Mouse (Mus musculus) kidney, embryonic 16.5 days (tissue): ENCODE results near the gene Ptx4. TPM values are rescaled to one million over a fixed set of nuclear protein-coding genes. Genes with fewer than 3 reads are reported as not detected.

Experiments
- ATAC-seq: fragments of 200-750 bp; cut with Nextera tagmentation; 2 replicates; pipeline ENCODE4 v1.8.0; 2017; ENCODE audit warnings: moderate TSS enrichment; ENCODE audit not compliant: low FRiP score, low TSS enrichment
- H3K27ac ChIP-seq: fragments of 300-500 bp; sonication (generic); 2 replicates; pipeline ENCODE4 v1.5.1; 2014; ENCODE audit warnings: low read length
- H3K27me3 ChIP-seq: fragments of 300-500 bp; sonication (generic); 2 replicates; pipeline ENCODE4 v1.6.1; 2014; ENCODE audit warnings: low read length, control low read depth, mixed read lengths; ENCODE audit not compliant: insufficient read depth
- H3K36me3 ChIP-seq: fragments of 300-500 bp; sonication (generic); 2 replicates; pipeline ENCODE4 v1.6.1; 2014; ENCODE audit warnings: low read length, control low read depth, mixed read lengths; ENCODE audit not compliant: insufficient read depth
- H3K4me1 ChIP-seq: fragments of 300-500 bp; sonication (generic); 2 replicates; pipeline ENCODE4 v1.6.1; 2014; ENCODE audit warnings: low read length, control low read depth, mixed read lengths; ENCODE audit not compliant: insufficient read depth
- H3K4me2 ChIP-seq: fragments of 300-500 bp; sonication (generic); replicated peaks from 2 replicates; pipeline ENCODE4 v1.6.1; 2014; ENCODE audit warnings: low read depth, low read length
- H3K4me3 ChIP-seq: fragments of 300-500 bp; sonication (generic); 2 replicates; pipeline ENCODE4 v1.5.1; 2014; ENCODE audit warnings: mild to moderate bottlenecking, low read length
- H3K9ac ChIP-seq: fragments of 300-500 bp; sonication (generic); replicated peaks from 2 replicates; pipeline ENCODE4 v1.6.1; 2014; ENCODE audit warnings: low read length
- H3K9me3 ChIP-seq: fragments of 300-500 bp; sonication (generic); 2 replicates; pipeline ENCODE4 v1.6.1; 2016; ENCODE audit warnings: low read length, control low read depth
- WGBS: fragments of 180-500 bp; shearing (Covaris S2); extraction: QIAGEN DNeasy Blood & Tissue Kit; methylation state at CpG from one replicate; pipeline ENCODE4 v1.1.7; 2014; 5-methylcytosine and 5-hydroxymethylcytosine counted together
- polyA plus RNA-seq: library from polyadenylated mRNA; unstranded; fragments of >200 nt; fragmentation: Nextera tagmentation; extraction: Ambion mirVana; gene quantifications from 2 replicates; pipeline ENCODE4 v1.2.1, GENCODE M21; 2015

Ptx4 gene
- polyA plus RNA-seq: not detected in 2 replicates

- no peak within 1 kb of the TSS for H3K4me2 ChIP-seq
- no peaks in the 10 kb centered on the region for H3K27me3 ChIP-seq
- 35% methylated on average over 3 of the region's 3 CpGs for WGBS
- H3K9ac ChIP-seq: no peak within 1 kb of the TSS
- no peak within 1 kb of the TSS for H3K27ac ChIP-seq
- H3K4me1 ChIP-seq: peaks cover 7% of the 10 kb centered on the region
- no peak for ATAC-seq
- H3K4me3 ChIP-seq: no peak within 1 kb of the TSS
- no peaks in the 10 kb centered on the region for H3K9me3 ChIP-seq
- no peaks in the 10 kb centered on the region for H3K36me3 ChIP-seq
Observed at GRCm38 (mm10) chr17:25120406-25120805, at the start of gene Ptx4. Gene Ptx4, plus strand, starts transcription at chr17:25120760.

GRCm38 (mm10) chr17:25076906-25077305 is 43.7 kb upstream of the Ptx4 start:
- WGBS: 90% methylated on average over 4 of the region's 4 CpGs
- H3K27ac ChIP-seq: no peak overlapping the region
- no peaks in the 10 kb centered on the region for H3K27me3 ChIP-seq
- H3K4me2 ChIP-seq: peak overlapping the region; percentile 50
- ATAC-seq: no peak
- no peak overlapping the region for H3K4me3 ChIP-seq
- no peaks in the 10 kb centered on the region for H3K36me3 ChIP-seq
- H3K9me3 ChIP-seq: no peaks in the 10 kb centered on the region
- no peak overlapping the region for H3K9ac ChIP-seq
- H3K4me1 ChIP-seq: peaks cover 10% of the 10 kb centered on the region

- 72% methylated on average over 13 of the region's 13 CpGs for WGBS
- 0 out of 2 replicates have a peak, but pooled peaks have one; percentile 25 for ATAC-seq
- no peak overlapping the region for H3K9ac ChIP-seq
Observed at GRCm38 (mm10) chr17:25077771-25078372, 42.7 kb upstream of the Ptx4 start.

GRCm38 (mm10) chr17:25080210-25080609 is 40.4 kb upstream of the Ptx4 start:
- H3K9me3 ChIP-seq: no peaks in the 10 kb centered on the region
- no peak for ATAC-seq
- no peaks in the 10 kb centered on the region for H3K36me3 ChIP-seq
- WGBS: 85% methylated on average over 13 of the region's 13 CpGs
- peaks cover 29% of the 10 kb centered on the region for H3K4me1 ChIP-seq
- peak overlapping the region; percentile 65 for H3K9ac ChIP-seq
- peak overlapping the region; percentile 50 for H3K4me2 ChIP-seq
- H3K27me3 ChIP-seq: no peaks in the 10 kb centered on the region
- H3K4me3 ChIP-seq: peak overlapping the region; percentile 48
- peak overlapping the region; percentile 97 for H3K27ac ChIP-seq

More at GRCm38 (mm10) chr17:25077771-25078372, 42.7 kb upstream of the Ptx4 start:
- Histone ChIP-seq H3K36me3 (no peaks in the 10 kb centered on the region), H3K9me3 (no peaks in the 10 kb centered on the region), H3K27me3 (no peaks in the 10 kb centered on the region), H3K27ac (peak overlapping the region; percentile 73; the same call in 1 of the 2 replicates), H3K4me2 (peak overlapping the region; percentile 50), H3K4me1 (peaks cover 12% of the 10 kb centered on the region), H3K4me3 (peak overlapping the region; percentile 24)

GRCm38 (mm10) chr17:25080960-25081381 is 39.6 kb upstream of the Ptx4 start:
- Histone ChIP-seq H3K4me3 (peak overlapping the region; percentile 48), H3K9ac (peak overlapping the region; percentile 65), H3K27me3 (no peaks in the 10 kb centered on the region), H3K4me1 (peaks cover 29% of the 10 kb centered on the region), H3K36me3 (no peaks in the 10 kb centered on the region), H3K4me2 (peak overlapping the region; percentile 50), H3K9me3 (no peaks in the 10 kb centered on the region), H3K27ac (peak overlapping the region; percentile 97)
- ATAC-seq: peak; percentile 53
- 53% methylated on average over 11 of the region's 11 CpGs for WGBS

GRCm38 (mm10) chr17:25082081-25082847 is 38.3 kb upstream of the Ptx4 start:
- Histone ChIP-seq H3K4me2 (peak overlapping the region; percentile 5; the same call in 1 of the 2 replicates), H3K9me3 (no peaks in the 10 kb centered on the region), H3K4me1 (peaks cover 29% of the 10 kb centered on the region), H3K4me3 (no peak overlapping the region), H3K9ac (no peak overlapping the region), H3K27me3 (no peaks in the 10 kb centered on the region), H3K27ac (peak overlapping the region; percentile 97), H3K36me3 (no peaks in the 10 kb centered on the region)
- ATAC-seq: peak; percentile 46
- WGBS: 56% methylated on average over 14 of the region's 14 CpGs

- Histone ChIP-seq H3K9me3 (no peaks in the 10 kb centered on the region), H3K27me3 (no peaks in the 10 kb centered on the region), H3K4me1 (peaks cover 29% of the 10 kb centered on the region), H3K9ac (peak overlapping the region; percentile 34; the same call in 1 of the 2 replicates), H3K36me3 (0 out of 2 replicates have a peak, but pooled peaks cover 2% of the 10 kb centered on the region), H3K27ac (peak overlapping the region; percentile 97), H3K4me3 (no peak overlapping the region), H3K4me2 (no peak overlapping the region; the same call in 1 of the 2 replicates)
- WGBS: 32% methylated on average over 3 of the region's 3 CpGs
- ATAC-seq: no peak
Observed at GRCm38 (mm10) chr17:25082887-25083286, 37.7 kb upstream of the Ptx4 start.

- Histone ChIP-seq H3K27me3 (no peaks in the 10 kb centered on the region), H3K4me1 (peaks cover 29% of the 10 kb centered on the region)
- WGBS: 21% methylated on average over 7 of the region's 7 CpGs
Observed at GRCm38 (mm10) chr17:25083444-25083931, 37.1 kb upstream of the Ptx4 start, which contains the start of gene Tmem204. Gene Tmem204, minus strand, starts transcription at chr17:25083591.

GRCm38 (mm10) chr17:25084835-25085385 is 35.6 kb upstream of the Ptx4 start:
- H3K27ac ChIP-seq: peak overlapping the region; percentile 97
- no peaks in the 10 kb centered on the region for H3K9me3 ChIP-seq
- H3K4me1 ChIP-seq: peaks cover 29% of the 10 kb centered on the region
- no peak overlapping the region for H3K4me3 ChIP-seq
- ATAC-seq: no peak
- H3K9ac ChIP-seq: no peak overlapping the region
- H3K27me3 ChIP-seq: no peaks in the 10 kb centered on the region
- 60% methylated on average over 13 of the region's 13 CpGs for WGBS
- H3K4me2 ChIP-seq: no peak overlapping the region
- H3K36me3 ChIP-seq: 0 out of 2 replicates have a peak, but pooled peaks cover 2% of the 10 kb centered on the region

More at GRCm38 (mm10) chr17:25083444-25083931, 37.1 kb upstream of the Ptx4 start, which contains the start of gene Tmem204:
- Histone ChIP-seq H3K27ac (peak within 1 kb of the TSS; percentile 97), H3K9me3 (no peaks in the 10 kb centered on the region), H3K4me3 (no peak within 1 kb of the TSS), H3K4me2 (no peak within 1 kb of the TSS; the same call in 1 of the 2 replicates), H3K9ac (peak within 1 kb of the TSS; percentile 34; the same call in 1 of the 2 replicates), H3K36me3 (0 out of 2 replicates have a peak, but pooled peaks cover 2% of the 10 kb centered on the region)
- ATAC-seq: peak; percentile 90
